Mouse (Mus musculus) heart, embryonic 16.5 days (tissue): Measurements from ENCODE around the gene Gm6034. TPM values are rescaled to one million over a fixed set of nuclear protein-coding genes. Genes with fewer than 3 reads are reported as not detected.
"Not testable (repeated sequence)": the region's sequence is repeated elsewhere in the genome, so short reads cannot be mapped to it uniquely, and the experiment has no call there.

Source experiments
- ATAC-seq: fragments of 200-750 bp; cut with Nextera tagmentation; replicated peaks from 2 replicates; pipeline ENCODE4 v1.8.0; 2017; ENCODE audit warnings: moderate number of reproducible peaks; ENCODE audit not compliant: insufficient read depth, low FRiP score; ENCODE audit errors: extremely low read depth
- H3K27ac ChIP-seq: fragments of 300-500 bp; sonication (generic); 2 replicates; pipeline ENCODE4 v1.5.1; 2014; ENCODE audit warnings: mild to moderate bottlenecking, low read length, control low read depth, moderate library complexity
- H3K27me3 ChIP-seq: fragments of 300-500 bp; sonication (generic); 2 replicates; pipeline ENCODE4 v1.6.1; 2014; ENCODE audit warnings: low read length, mixed read lengths; ENCODE audit not compliant: control insufficient read depth, insufficient read depth
- H3K36me3 ChIP-seq: fragments of 300-500 bp; sonication (generic); 2 replicates; pipeline ENCODE4 v1.6.1; 2014; ENCODE audit not compliant: control insufficient read depth, insufficient read depth
- H3K4me1 ChIP-seq: fragments of 300-500 bp; sonication (generic); 2 replicates; pipeline ENCODE4 v1.6.1; 2014; ENCODE audit warnings: low read length, mixed read lengths; ENCODE audit not compliant: control insufficient read depth, insufficient read depth
- H3K4me2 ChIP-seq: fragments of 300-500 bp; sonication (generic); 2 replicates; pipeline ENCODE4 v1.6.1; 2014; ENCODE audit warnings: low read depth, mild to moderate bottlenecking, control low read depth, low read length
- H3K4me3 ChIP-seq: fragments of 300-500 bp; sonication (generic); 2 replicates; pipeline ENCODE4 v1.5.1; 2014; ENCODE audit warnings: mild to moderate bottlenecking, control low read depth, low read length
- H3K9ac ChIP-seq: fragments of 300-500 bp; sonication (generic); 2 replicates; pipeline ENCODE4 v1.6.1; 2014; ENCODE audit warnings: low read length, control low read depth
- H3K9me3 ChIP-seq: fragments of 300-500 bp; sonication (generic); replicated peaks from 2 replicates; pipeline ENCODE4 v1.6.1; 2016; ENCODE audit warnings: low read length; ENCODE audit not compliant: control insufficient read depth
- WGBS: fragments of 180-500 bp; shearing (Covaris S2); extraction: QIAGEN DNeasy Blood & Tissue Kit; methylation state at CpG from one replicate; pipeline ENCODE4 v1.1.7; 2014; 5-methylcytosine and 5-hydroxymethylcytosine counted together
- polyA plus RNA-seq: library from polyadenylated mRNA; unstranded; fragments of >200 nt; fragmentation: Nextera tagmentation; extraction: Ambion mirVana; gene quantifications from 2 replicates; pipeline ENCODE4 v1.2.1, GENCODE M21; 2015

Gm6034 gene
- polyA plus RNA-seq, 1 experiment from 2014 or later = not detected

DNA sequence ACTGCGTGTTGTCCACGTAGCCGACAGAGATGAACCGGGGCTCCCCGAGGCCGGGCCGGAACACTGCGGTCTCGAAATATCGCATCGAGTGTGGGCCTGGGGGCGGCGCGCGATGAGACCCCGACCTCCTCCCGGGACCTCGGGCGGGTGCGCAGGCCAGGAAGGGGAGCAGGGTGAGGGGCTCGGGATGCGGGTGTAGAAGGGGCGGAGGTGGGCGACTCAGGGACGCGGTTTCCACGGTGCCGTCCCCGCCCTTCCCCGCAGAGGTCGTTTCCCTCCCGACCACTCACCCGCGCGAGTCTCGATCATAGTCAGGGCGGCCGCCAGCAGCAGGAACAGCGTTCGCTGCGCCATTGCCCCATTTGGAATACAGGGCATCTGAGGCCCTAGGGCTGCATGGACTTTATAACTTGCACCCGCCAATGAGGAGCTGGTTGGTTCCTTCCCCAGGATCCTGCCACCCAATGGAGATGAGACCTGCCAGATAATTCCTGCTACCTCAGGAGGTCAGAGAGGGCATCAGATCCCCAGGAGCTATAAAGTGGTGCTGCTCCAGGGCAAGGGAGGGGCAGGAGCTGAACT, 41.2 kb downstream of the Gm6034 start:
- Histone ChIP-seq H3K4me1 (no peaks in the 10 kb centered on the region; the same call in 1 of the 2 replicates), H3K36me3 (no peaks in the 10 kb centered on the region), H3K4me2 (peak overlapping the region; percentile 98), H3K4me3 (peak overlapping the region; percentile 59), H3K27ac (no peak overlapping the region), H3K9ac (peak overlapping the region; percentile 28), H3K27me3 (peaks cover 27% of the 10 kb centered on the region), H3K9me3 (no peaks in the 10 kb centered on the region)
- WGBS = under 1% methylated on average over 38 of the region's 42 CpGs
- peak; percentile 28; the same call in 1 of the 2 replicates for ATAC-seq

DNA sequence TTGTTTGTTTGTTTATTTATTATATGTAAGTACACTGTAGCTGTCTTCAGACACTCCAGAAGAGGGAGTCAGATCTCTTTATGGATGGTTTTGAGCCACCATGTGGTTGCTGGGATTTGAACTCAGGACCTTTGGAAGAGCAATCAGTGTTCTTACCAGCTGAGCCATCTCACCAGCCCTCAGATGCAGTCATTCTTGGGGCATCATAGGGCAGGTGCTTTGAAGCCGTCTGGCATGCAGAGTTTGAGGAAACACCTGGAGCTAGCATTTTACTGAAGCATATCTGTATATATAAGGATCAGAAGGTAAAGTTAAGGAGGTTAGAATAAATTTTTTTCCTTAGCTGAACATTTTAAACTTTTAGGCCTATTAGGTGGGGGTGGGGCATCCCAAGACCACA, 43.2 kb downstream of the Gm6034 start:
- H3K9me3 ChIP-seq, H3K27ac ChIP-seq, H3K4me2 ChIP-seq, H3K9ac ChIP-seq, ATAC-seq, H3K4me1 ChIP-seq, H3K36me3 ChIP-seq, H3K4me3 ChIP-seq: not testable (repeated sequence)
- 57% methylated on average over 1 of the region's 1 CpGs for WGBS
- H3K27me3 ChIP-seq = peaks cover 27% of the 10 kb centered on the region

DNA sequence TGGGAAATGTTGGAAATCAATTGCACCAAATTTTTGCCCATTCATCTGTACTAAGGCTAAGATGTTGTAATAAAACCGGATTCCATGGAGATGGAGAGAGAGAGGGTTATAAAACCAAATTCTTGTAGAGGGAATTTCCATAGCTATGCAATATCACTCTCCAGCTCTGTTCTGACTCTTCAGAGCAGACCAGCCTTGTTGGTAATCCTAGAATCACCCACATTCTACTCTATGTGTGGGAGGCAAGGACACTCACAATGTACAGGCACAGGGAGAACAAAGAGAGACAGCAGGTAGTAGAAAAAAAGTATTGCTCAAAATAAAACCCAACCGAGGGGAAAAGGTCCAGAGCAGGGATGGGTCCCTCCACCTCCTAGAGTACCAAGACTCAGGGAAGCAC, 49.2 kb downstream of the Gm6034 start:
- not testable (repeated sequence) for H3K4me1 ChIP-seq, H3K9me3 ChIP-seq, H3K27ac ChIP-seq, H3K27me3 ChIP-seq, ATAC-seq, H3K4me3 ChIP-seq, H3K36me3 ChIP-seq, H3K4me2 ChIP-seq, H3K9ac ChIP-seq
- WGBS = no CpG with 5 or more reads among the region's 2 CpGs

DNA sequence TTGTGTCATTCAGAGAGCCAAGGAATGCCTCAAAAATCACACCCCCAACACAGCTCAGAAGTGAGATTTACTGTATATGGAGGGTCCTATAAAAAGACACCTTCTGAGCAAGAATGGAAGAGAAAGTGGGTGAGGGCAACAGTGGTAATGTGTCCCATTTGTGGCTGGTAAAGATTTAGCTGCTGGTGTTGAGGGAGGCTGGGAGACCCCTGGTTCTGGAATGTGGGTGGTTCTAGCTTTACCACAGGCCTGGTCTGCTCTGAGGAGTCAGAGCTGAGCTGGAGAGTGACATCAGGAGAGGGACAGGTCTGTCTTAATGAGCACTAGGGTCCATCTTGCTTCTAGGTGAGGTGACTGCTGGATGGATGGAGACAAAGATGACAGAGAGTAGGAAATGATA, 49.8 kb downstream of the Gm6034 start:
- H3K9ac ChIP-seq, H3K4me2 ChIP-seq, H3K4me3 ChIP-seq, H3K36me3 ChIP-seq, H3K9me3 ChIP-seq, ATAC-seq, H3K4me1 ChIP-seq, H3K27me3 ChIP-seq, H3K27ac ChIP-seq: not testable (repeated sequence)

DNA sequence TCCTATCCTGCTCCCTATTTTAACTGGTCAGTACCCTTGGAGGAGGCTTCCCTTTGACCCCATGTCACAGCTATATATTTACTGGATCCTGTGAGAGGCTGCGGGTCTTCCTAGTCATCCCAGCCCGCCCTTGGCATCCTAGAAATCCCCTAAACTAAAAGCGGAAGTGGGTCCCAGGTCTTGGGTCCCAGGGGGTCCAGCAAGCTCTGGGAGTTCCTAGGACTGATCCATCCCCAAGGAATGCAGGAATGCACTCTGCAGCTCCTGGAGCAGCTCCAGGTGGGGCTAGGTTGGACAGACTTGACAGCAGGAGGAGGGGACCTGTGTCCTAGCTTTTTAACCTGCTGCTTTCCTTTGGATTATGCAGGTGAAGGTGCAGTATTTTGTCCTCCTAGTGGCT, 51.2 kb downstream of the Gm6034 start:
- Histone ChIP-seq H3K9me3 (no peaks in the 10 kb centered on the region), H3K36me3 (no peaks in the 10 kb centered on the region), H3K4me3 (no peak overlapping the region), H3K27ac (no peak overlapping the region), H3K4me2 (no peak overlapping the region), H3K4me1 (no peaks in the 10 kb centered on the region), H3K9ac (no peak overlapping the region), H3K27me3 (no peaks in the 10 kb centered on the region)
- ATAC-seq = no peak
- 11% methylated on average over 3 of the region's 3 CpGs for WGBS

DNA sequence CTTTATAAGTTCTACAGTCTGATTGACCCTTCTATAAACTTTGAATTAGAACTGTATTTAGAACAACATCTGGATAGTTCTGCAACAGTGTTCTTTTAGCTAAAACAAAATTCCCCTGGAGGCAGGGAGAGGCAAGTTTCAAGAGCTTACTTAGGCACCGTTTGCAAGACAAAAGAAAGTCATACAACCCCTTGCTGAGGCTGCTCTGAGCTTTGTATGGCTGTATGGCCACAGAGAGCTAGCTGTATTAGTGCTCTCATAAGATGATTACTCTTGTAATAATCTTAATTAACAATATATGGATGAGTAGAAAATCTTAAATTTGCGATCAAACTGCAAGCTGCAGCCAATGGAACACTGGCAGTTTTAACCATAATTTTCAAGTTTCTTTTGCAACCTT, 56.8 kb downstream of the Gm6034 start:
- not testable (repeated sequence) for H3K27me3 ChIP-seq, H3K36me3 ChIP-seq, H3K9ac ChIP-seq, H3K4me2 ChIP-seq, ATAC-seq, H3K27ac ChIP-seq, H3K4me3 ChIP-seq, H3K4me1 ChIP-seq, H3K9me3 ChIP-seq
- 56% methylated on average over 2 of the region's 2 CpGs for WGBS

DNA sequence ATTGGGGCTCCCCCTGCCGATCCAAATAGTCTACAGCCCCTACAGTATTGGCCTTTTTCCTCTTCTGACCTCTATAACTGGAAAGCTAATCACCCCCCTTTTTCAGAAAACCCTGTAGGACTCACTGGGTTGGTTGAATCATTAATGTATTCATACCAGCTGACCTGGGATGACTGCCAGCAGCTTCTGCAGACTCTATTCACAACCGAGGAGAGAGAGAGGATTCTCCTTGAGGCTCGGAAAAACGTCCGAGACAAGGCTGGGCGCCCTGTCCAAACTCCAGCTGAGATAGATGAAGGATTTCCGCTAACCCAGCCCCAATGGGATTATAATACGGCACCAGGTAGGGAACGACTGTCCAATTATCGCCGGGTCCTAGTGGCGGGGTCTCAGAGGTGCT, 59.3 kb downstream of the Gm6034 start:
- not testable (repeated sequence) for H3K4me2 ChIP-seq, H3K4me3 ChIP-seq, H3K27me3 ChIP-seq, H3K4me1 ChIP-seq, H3K9me3 ChIP-seq, ATAC-seq, H3K9ac ChIP-seq, H3K36me3 ChIP-seq, H3K27ac ChIP-seq
- 91% methylated on average over 11 of the region's 12 CpGs for WGBS

Other genes with a start within 250 kb of the Gm6034 start
- gene Ier3, start 221.3 kb upstream of the Gm6034 start, polyA plus RNA-seq = 60.9 and 62.6 TPM in 2 replicates
- gene Flot1, start 219.7 kb upstream of the Gm6034 start, polyA plus RNA-seq = 119 and 134 TPM in 2 replicates
- 634 and 654 TPM in 2 replicates for gene Tubb5, start 204.7 kb upstream of the Gm6034 start, polyA plus RNA-seq
- 14.7 and 15.0 TPM in 2 replicates for gene Mdc1, start 201.4 kb upstream of the Gm6034 start, polyA plus RNA-seq
- 45.9 and 46.9 TPM in 2 replicates for gene Nrm, start 181.6 kb upstream of the Gm6034 start, polyA plus RNA-seq
- gene Ppp1r18, start 177.4 kb upstream of the Gm6034 start, polyA plus RNA-seq = 19.6 and 20.1 TPM in 2 replicates
- 27.4 and 29.2 TPM in 2 replicates for gene Dhx16, start 163.1 kb upstream of the Gm6034 start, polyA plus RNA-seq
- gene 2310061I04Rik, start 145.5 kb upstream of the Gm6034 start, polyA plus RNA-seq = 33.7 and 34.6 TPM in 2 replicates
- gene Atat1, start 132.9 kb upstream of the Gm6034 start, polyA plus RNA-seq = 41.1 and 45.5 TPM in 2 replicates
- 70.1 and 77.3 TPM in 2 replicates for gene Mrps18b, start 126.6 kb upstream of the Gm6034 start, polyA plus RNA-seq
- 25.3 and 28.7 TPM in 2 replicates for gene Ppp1r10, start 126.5 kb upstream of the Gm6034 start, polyA plus RNA-seq
- gene Abcf1, start 73.2 kb upstream of the Gm6034 start, polyA plus RNA-seq = 63.2 and 66.5 TPM in 2 replicates
- gene Gnl1, start 63.1 kb upstream of the Gm6034 start, polyA plus RNA-seq = 34.5 and 36.6 TPM in 2 replicates
- gene Prr3, start 62.7 kb upstream of the Gm6034 start, polyA plus RNA-seq = 13.5 and 15.6 TPM in 2 replicates
- 1.8 and 2.5 TPM in 2 replicates for gene H2-T24, start 22.4 kb upstream of the Gm6034 start, polyA plus RNA-seq
- 9.6 and 19.7 TPM in 2 replicates for gene H2-T23, start 10.1 kb upstream of the Gm6034 start, polyA plus RNA-seq
- gene H2-T22, start 214 bp upstream of the Gm6034 start, polyA plus RNA-seq = 10.1 and 12.6 TPM in 2 replicates
- gene Gm11127, start 15.4 kb downstream of the Gm6034 start, polyA plus RNA-seq = 0.24 TPM in 1 of 2 replicates, not detected in the other
- gene Gm19684, start 78.7 kb downstream of the Gm6034 start, polyA plus RNA-seq = 0.21 TPM in 1 of 2 replicates, not detected in the other
- gene Gm7030, start 86.5 kb downstream of the Gm6034 start, polyA plus RNA-seq = 0.22 and 0.39 TPM in 2 replicates
- 1.8 and 1.9 TPM in 2 replicates for gene Gm8909, start 125.6 kb downstream of the Gm6034 start, polyA plus RNA-seq
- 0.21 and 0.97 TPM in 2 replicates for gene H2-T3, start 147.3 kb downstream of the Gm6034 start, polyA plus RNA-seq
- 73.2 and 89.1 TPM in 2 replicates for gene Rpp21, start 215.1 kb downstream of the Gm6034 start, polyA plus RNA-seq
- gene Trim39, start 229.3 kb downstream of the Gm6034 start, polyA plus RNA-seq = 10.4 and 10.7 TPM in 2 replicates
- not detected in 2 replicates for gene H2-M10.2, start 243.5 kb downstream of the Gm6034 start, polyA plus RNA-seq